Mouse (Mus musculus) liver, postnatal 0 days (tissue): ENCODE measurements at regions not wholly inside any gene's neighbourhood (a gene's known extent, or its start where the extent isn't known, plus 50 kb on each side); places are given as distances from the start of the nearest gene placed in this dataset.

Experiments
- CTCF ChIP-seq: sonication (generic); IDR thresholded peaks from 2 replicates; pipeline ENCODE4 v1.5.1; 2016; ENCODE audit warnings: antibody characterized with exemption, low read depth
- EP300 ChIP-seq: IDR thresholded peaks from 2 replicates; pipeline ENCODE4 v1.6.1; 2016; ENCODE audit warnings: antibody characterized with exemption, low read depth, mild to moderate bottlenecking

DNA sequence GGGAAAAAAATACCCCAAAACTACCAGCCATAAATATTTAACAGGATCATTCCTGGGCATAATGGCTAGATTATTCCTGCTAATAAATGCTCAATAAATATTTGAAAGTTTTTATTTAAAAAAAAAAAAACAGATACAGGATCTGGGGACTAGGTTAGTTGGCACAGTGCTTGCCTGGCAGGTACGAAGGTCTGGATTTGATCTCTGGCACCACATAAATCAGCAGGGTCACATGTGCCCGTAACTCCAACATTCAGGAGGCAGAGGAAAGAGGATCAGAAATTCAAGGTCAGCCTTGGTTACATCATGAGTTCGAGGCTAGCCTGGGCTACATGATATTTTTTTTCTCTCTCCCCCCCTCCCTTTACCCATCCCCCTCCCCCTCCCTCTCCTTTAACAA is 248.5 kb downstream of the Atp23 start:
- TF ChIP-seq CTCF: no peak
- no peak for TF ChIP-seq EP300
